ENCODE assay signal across 16 mouse cellular contexts in the genomic region with DNA sequence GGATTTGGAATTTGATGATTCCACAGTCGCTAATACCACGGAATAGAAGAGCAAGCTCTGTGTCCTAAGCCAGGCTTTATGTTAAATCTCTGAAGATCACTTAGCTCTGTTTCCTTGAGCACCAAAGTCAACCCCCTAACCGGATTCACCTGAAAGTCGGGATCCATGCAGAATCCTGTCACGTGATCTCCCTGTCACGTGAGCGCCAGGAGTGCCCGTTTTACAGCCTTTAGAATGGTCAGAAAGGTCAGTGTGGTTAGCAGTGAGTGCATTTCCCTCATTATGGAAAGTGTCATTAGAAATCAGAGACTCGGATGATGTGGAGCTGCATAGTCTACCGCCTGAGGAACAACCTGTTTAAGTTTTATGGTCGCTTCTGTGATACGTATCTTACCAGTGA. TPM values are rescaled to one million over a fixed set of nuclear protein-coding genes. Genes with fewer than 3 reads are reported as not detected.
A peak's percentile ranks its signal among the peaks of the same experiment; 100 is the strongest.
DNase-seq lines count a peak whose midpoint lies in the region; ATAC-seq and TF ChIP-seq lines count a peak whose summit lies in the region.
"Had no signal": no experiment of that assay in that cellular context is flagged by ENCODE, and none has a peak within 500 bp of the region (broad histone marks: within the 10 kb centered on the region; RNA-seq: fewer than 3 reads in every experiment).

No protein-coding gene starts in this region.

- no peak overlapping the region for H3K9ac ChIP-seq in heart, embryonic 11.5 days (ENCODE audit: low read depth, low read length)
- no peak overlapping the region; the same call in 1 of the 2 replicates for H3K9ac ChIP-seq in liver, embryonic 12.5 days
- H3K9ac ChIP-seq in liver, postnatal 0 days (replicated peaks) = no peak overlapping the region
- no peak overlapping the region for H3K9ac ChIP-seq in liver, embryonic 16.5 days (ENCODE audit: low read depth, low read length)
- H3K9ac ChIP-seq: embryonic facial prominence, embryonic 12.5 days; forebrain, embryonic 12.5 days; lung, embryonic 14.5 days had no signal

- no peak overlapping the region for H3K4me3 ChIP-seq in heart, embryonic 11.5 days (ENCODE audit: low read depth, low read length)
- 0 out of 2 replicates have a peak overlapping the region, but pooled peaks have one; percentile 1 for H3K4me3 ChIP-seq in liver, embryonic 12.5 days
- H3K4me3 ChIP-seq in liver, postnatal 0 days (ENCODE audit: low read depth, low read length) = no peak overlapping the region
- H3K4me3 ChIP-seq in liver, embryonic 16.5 days (ENCODE audit: low read depth, low read length) = no peak overlapping the region
- H3K4me3 ChIP-seq: embryonic facial prominence, embryonic 12.5 days; forebrain, embryonic 12.5 days had no signal

- H3K4me1 ChIP-seq in heart, embryonic 11.5 days (ENCODE audit: control insufficient read depth, insufficient read depth, low read length) = peaks cover 22% of the 10 kb centered on the region
- H3K4me1 ChIP-seq in liver, embryonic 12.5 days = peaks cover 26% of the 10 kb centered on the region
- H3K4me1 ChIP-seq in liver, postnatal 0 days (ENCODE audit: insufficient read depth) = peaks cover 9% of the 10 kb centered on the region
- peaks cover 14% of the 10 kb centered on the region for H3K4me1 ChIP-seq in liver, embryonic 16.5 days (ENCODE audit: control insufficient read depth, low read depth, low read length)
- H3K4me1 ChIP-seq: embryonic facial prominence, embryonic 12.5 days; forebrain, embryonic 12.5 days had no signal

- no peaks in the 10 kb centered on the region for H3K9me3 ChIP-seq in heart, embryonic 11.5 days (replicated peaks; ENCODE audit: control insufficient read depth, low read length)
- no peaks in the 10 kb centered on the region for H3K9me3 ChIP-seq in liver, embryonic 12.5 days (replicated peaks)
- H3K9me3 ChIP-seq in liver, postnatal 0 days (ENCODE audit: low read length) = no peaks in the 10 kb centered on the region
- H3K9me3 ChIP-seq in liver, embryonic 16.5 days (replicated peaks; ENCODE audit: control insufficient read depth, low read length) = no peaks in the 10 kb centered on the region
- H3K9me3 ChIP-seq: embryonic facial prominence, embryonic 12.5 days; forebrain, embryonic 12.5 days had no signal

- no peak for TF ChIP-seq CTCF in liver, postnatal 0 days (IDR thresholded peaks at IDR 0.05; ENCODE audit: low read depth)

- H3K36me3 ChIP-seq in heart, embryonic 11.5 days (ENCODE audit: control insufficient read depth, insufficient read depth, low read length) = no peaks in the 10 kb centered on the region
- no peaks in the 10 kb centered on the region for H3K36me3 ChIP-seq in liver, embryonic 12.5 days
- no peaks in the 10 kb centered on the region for H3K36me3 ChIP-seq in liver, postnatal 0 days (replicated peaks; ENCODE audit: insufficient read depth, low read length)
- no peaks in the 10 kb centered on the region for H3K36me3 ChIP-seq in liver, embryonic 16.5 days (ENCODE audit: control insufficient read depth, insufficient read depth)
- H3K36me3 ChIP-seq: embryonic facial prominence, embryonic 12.5 days; forebrain, embryonic 12.5 days had no signal

- no peak for TF ChIP-seq EP300 in liver, postnatal 0 days (IDR thresholded peaks at IDR 0.05; ENCODE audit: low read depth)

- intact Hi-C loops in heart, postnatal 36 days (cut with DNase I) = no loop called here

- no peak for ATAC-seq in heart, embryonic 11.5 days (replicated peaks; ENCODE audit: insufficient number of reproducible peaks, low FRiP score, low TSS enrichment)
- ATAC-seq in liver, embryonic 12.5 days = 0 out of 2 replicates have a peak, but pooled peaks have one; percentile 6
- no peak for ATAC-seq in liver, postnatal 0 days
- no peak for ATAC-seq in liver, embryonic 16.5 days (ENCODE audit: low read depth)
- ATAC-seq in frontal cortex, adult (ENCODE audit: low TSS enrichment) = no peak
- ATAC-seq: inflammation-experienced regulatory T-cells, adult 6 months had no signal

- no peak for DNase-seq in heart, postnatal 36 days
- no peak for DNase-seq in liver, postnatal 0 days
- peak; percentile 57 for DNase-seq in WW6 (ENCODE audit: low read depth, low spot score)
- no peak for DNase-seq in thymus, postnatal 36 days
- DNase-seq: layer of hippocampus, adult 9-11 months; lung, embryonic 14.5 days; thymus, adult 2 months had no signal

- 63% methylated on average over 12 of the region's 12 CpGs for WGBS in heart, embryonic 11.5 days (ENCODE audit: insufficient replicate concordance)
- WGBS in liver, embryonic 12.5 days (ENCODE audit: insufficient replicate concordance) = 62% methylated on average over 12 of the region's 12 CpGs
- WGBS in liver, postnatal 0 days (ENCODE audit: insufficient replicate concordance) = 73% methylated on average over 12 of the region's 12 CpGs
- 74% methylated on average over 12 of the region's 12 CpGs for WGBS in liver, embryonic 16.5 days (ENCODE audit: insufficient replicate concordance)

- H3K27ac ChIP-seq in heart, embryonic 11.5 days (ENCODE audit: low read depth, low read length) = no peak overlapping the region
- H3K27ac ChIP-seq in liver, embryonic 12.5 days = no peak overlapping the region
- H3K27ac ChIP-seq in liver, postnatal 0 days (ENCODE audit: low read depth) = no peak overlapping the region
- peak overlapping the region; percentile 52; the same call in 1 of the 2 replicates for H3K27ac ChIP-seq in liver, embryonic 16.5 days (ENCODE audit: low read length)
- H3K27ac ChIP-seq: embryonic facial prominence, embryonic 12.5 days; forebrain, embryonic 12.5 days; kidney, postnatal 0 days had no signal

- H3K4me2 ChIP-seq in heart, embryonic 11.5 days = peak overlapping the region; percentile 20; the same call in 1 of the 2 replicates
- H3K4me2 ChIP-seq in liver, embryonic 12.5 days = peak overlapping the region; percentile 58
- H3K4me2 ChIP-seq in liver, postnatal 0 days (ENCODE audit: low read depth, low read length) = no peak overlapping the region
- peak overlapping the region; percentile 38; the same call in 1 of the 2 replicates for H3K4me2 ChIP-seq in liver, embryonic 16.5 days (ENCODE audit: low read depth, low read length)
- H3K4me2 ChIP-seq: embryonic facial prominence, embryonic 12.5 days; forebrain, embryonic 12.5 days; lung, embryonic 14.5 days had no signal

- H3K27me3 ChIP-seq in heart, embryonic 11.5 days (ENCODE audit: control insufficient read depth, insufficient read depth, low read length) = no peaks in the 10 kb centered on the region
- H3K27me3 ChIP-seq in liver, embryonic 12.5 days (replicated peaks) = no peaks in the 10 kb centered on the region
- H3K27me3 ChIP-seq in liver, postnatal 0 days (ENCODE audit: insufficient read depth, low read length) = no peaks in the 10 kb centered on the region
- H3K27me3 ChIP-seq in liver, embryonic 16.5 days (ENCODE audit: control insufficient read depth, insufficient read depth, low read depth, low read length) = no peaks in the 10 kb centered on the region
- H3K27me3 ChIP-seq: embryonic facial prominence, embryonic 12.5 days; forebrain, embryonic 12.5 days had no signal

RNA-seq across cellular contexts. Expression of gene Mypn, which starts 43.1 kb away (rescaled TPM):
- polyA plus RNA-seq in heart, embryonic 11.5 days (2014; fragmentation: Nextera tagmentation; extraction: Ambion mirVana) = 3.3 and 3.8 TPM in 2 replicates
- 100 to 1,000 TPM in 1 of 2 experiments, 10 to 100 TPM in 1; 96.7 to 105 TPM for total RNA-seq in heart, postnatal 36 days (2021)
- polyA plus RNA-seq in liver, embryonic 12.5 days (2016; fragmentation: Nextera tagmentation; extraction: Ambion mirVana) = 0.02 and 0.07 TPM in 2 replicates
- polyA plus RNA-seq in liver, postnatal 0 days (2015; fragmentation: Nextera tagmentation; extraction: Ambion mirVana) = 0.04 and 0.18 TPM in 2 replicates
- 0.23 and 0.41 TPM in 2 replicates for polyA plus RNA-seq in liver, embryonic 16.5 days (2015; fragmentation: Nextera tagmentation; extraction: Ambion mirVana)
- total RNA-seq: MEL had no signal
- polyA plus RNA-seq: forebrain, embryonic 12.5 days; inflammation-experienced regulatory T-cells, adult 6 months; kidney, postnatal 0 days had no signal
